Mouse (Mus musculus): ENCODE results near the gene Thnsl2. TPM values are rescaled to one million over a fixed set of nuclear protein-coding genes. Genes with fewer than 3 reads are reported as not detected.

Thnsl2 gene
- polyA plus RNA-seq, 2 experiments: 5.6 to 8.6 TPM

DNA sequence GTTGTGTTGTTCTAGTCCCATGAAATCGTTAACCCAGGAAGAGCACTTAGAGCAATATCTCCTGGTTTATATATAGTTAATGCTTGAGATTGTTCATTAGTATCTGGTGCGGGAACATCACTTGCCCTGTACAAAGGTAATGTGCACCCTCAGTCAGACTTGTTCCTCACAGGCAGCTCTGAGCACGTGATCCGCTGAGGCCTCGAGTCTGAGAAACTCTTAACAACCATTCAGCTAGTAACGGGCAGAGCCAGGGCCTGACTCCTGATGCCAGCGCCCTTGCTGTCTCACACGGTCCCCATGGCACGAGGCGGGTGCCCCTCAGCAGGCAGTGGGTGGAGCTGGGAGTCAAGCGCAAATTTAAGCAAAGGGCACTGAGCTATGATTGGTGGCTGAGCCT, 10.7 kb downstream of the Thnsl2 start:
- Histone ChIP-seq H3K4me3 (replicated peaks; ENCODE audit: low read length) (no peak overlapping the region), H3K9me3 (ENCODE audit: control insufficient read depth, low read length) (no peaks in the 10 kb centered on the region), H3K9ac (ENCODE audit: low read depth, low read length, severe bottlenecking) (no peak overlapping the region), H3K4me1 (ENCODE audit: control insufficient read depth, insufficient read depth, low read length) (no peaks in the 10 kb centered on the region), H3K36me3 (ENCODE audit: control insufficient read depth, insufficient read depth, low read length) (no peaks in the 10 kb centered on the region), H3K27me3 (ENCODE audit: control insufficient read depth, insufficient read depth, low read length) (no peaks in the 10 kb centered on the region), H3K27ac (replicated peaks; ENCODE audit: low read depth, low read length) (no peak overlapping the region), H3K4me2 (replicated peaks; ENCODE audit: low read depth, low read length, severe bottlenecking) (no peak overlapping the region)
- no peak for TF ChIP-seq POLR2A (IDR thresholded peaks at IDR 0.05; ENCODE audit: borderline replicate concordance, extremely low read depth, insufficient read depth, insufficient read length)
- WGBS: 78% methylated on average over 11 of the region's 11 CpGs
- no peak for DNase-seq (ENCODE audit: low spot score)
- no peak for ATAC-seq (ENCODE audit: low FRiP score, low read depth)

DNA sequence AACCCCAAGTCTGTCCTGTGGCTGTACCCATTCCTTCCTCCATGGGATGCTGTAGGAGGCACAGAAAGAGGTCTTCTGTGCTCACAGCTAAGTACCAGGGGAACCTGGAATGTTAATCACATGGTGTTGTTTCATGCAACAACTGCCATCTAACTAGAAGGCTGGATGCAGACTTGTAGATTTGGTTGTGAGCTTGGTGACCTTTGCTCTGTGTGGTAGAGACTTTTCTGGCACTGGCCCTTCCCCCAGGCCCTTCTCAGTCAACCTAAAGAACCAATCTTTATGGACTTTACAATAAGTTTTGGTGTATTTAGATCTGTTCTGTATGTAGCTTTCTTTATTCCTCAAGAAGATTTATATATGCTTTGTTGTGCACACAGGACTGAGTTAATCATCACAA, 13.2 kb downstream of the Thnsl2 start:
- H3K9ac ChIP-seq (ENCODE audit: low read depth, low read length, severe bottlenecking): no peak overlapping the region
- no peak for TF ChIP-seq POLR2A (IDR thresholded peaks at IDR 0.05; ENCODE audit: borderline replicate concordance, extremely low read depth, insufficient read depth, insufficient read length)
- no peaks in the 10 kb centered on the region for H3K9me3 ChIP-seq (ENCODE audit: control insufficient read depth, low read length)
- ATAC-seq (ENCODE audit: low FRiP score, low read depth) (no peak), DNase-seq (ENCODE audit: low spot score) (no peak)
- H3K4me1 ChIP-seq (ENCODE audit: control insufficient read depth, insufficient read depth, low read length): no peaks in the 10 kb centered on the region
- no peaks in the 10 kb centered on the region; the same call in 1 of the 2 replicates for H3K27me3 ChIP-seq (ENCODE audit: control insufficient read depth, insufficient read depth, low read length)
- H3K27ac ChIP-seq (replicated peaks; ENCODE audit: low read depth, low read length): no peak overlapping the region
- no peaks in the 10 kb centered on the region for H3K36me3 ChIP-seq (ENCODE audit: control insufficient read depth, insufficient read depth, low read length)
- no peak overlapping the region for H3K4me2 ChIP-seq (replicated peaks; ENCODE audit: low read depth, low read length, severe bottlenecking)
- no peak overlapping the region for H3K4me3 ChIP-seq (replicated peaks; ENCODE audit: low read length)

DNA sequence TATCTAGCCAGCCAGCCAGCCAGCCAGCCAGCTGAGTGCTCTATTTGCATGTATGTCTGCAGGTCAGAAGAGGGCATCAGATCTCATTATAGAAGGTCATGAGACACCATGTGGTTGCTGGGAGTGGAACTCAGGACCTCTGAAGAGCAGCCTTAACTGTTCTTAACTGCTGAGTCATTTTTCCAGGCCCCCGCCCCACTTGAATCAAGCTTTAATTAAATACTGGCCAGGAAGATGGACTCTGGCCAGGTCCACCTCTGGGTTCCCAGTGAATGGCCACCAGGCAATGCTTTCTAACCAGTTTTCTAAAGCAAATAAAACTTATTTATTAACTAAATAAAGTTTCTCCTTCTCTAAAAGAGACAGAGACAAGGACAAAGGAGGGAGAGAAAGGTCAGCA, 14.0 kb downstream of the Thnsl2 start:
- H3K4me3 ChIP-seq (replicated peaks; ENCODE audit: low read length): no peak overlapping the region
- H3K4me1 ChIP-seq (ENCODE audit: control insufficient read depth, insufficient read depth, low read length): no peaks in the 10 kb centered on the region
- ATAC-seq (ENCODE audit: low FRiP score, low read depth) (no peak), DNase-seq (ENCODE audit: low spot score) (no peak)
- no peak overlapping the region for H3K27ac ChIP-seq (replicated peaks; ENCODE audit: low read depth, low read length)
- 84% methylated on average over 1 of the region's 1 CpGs for WGBS
- no peak overlapping the region for H3K4me2 ChIP-seq (replicated peaks; ENCODE audit: low read depth, low read length, severe bottlenecking)
- no peaks in the 10 kb centered on the region for H3K9me3 ChIP-seq (ENCODE audit: control insufficient read depth, low read length)
- no peak for TF ChIP-seq POLR2A (IDR thresholded peaks at IDR 0.05; ENCODE audit: borderline replicate concordance, extremely low read depth, insufficient read depth, insufficient read length)
- H3K27me3 ChIP-seq (ENCODE audit: control insufficient read depth, insufficient read depth, low read length): no peaks in the 10 kb centered on the region; the same call in 1 of the 2 replicates
- H3K9ac ChIP-seq (ENCODE audit: low read depth, low read length, severe bottlenecking): no peak overlapping the region
- no peaks in the 10 kb centered on the region for H3K36me3 ChIP-seq (ENCODE audit: control insufficient read depth, insufficient read depth, low read length)

DNA sequence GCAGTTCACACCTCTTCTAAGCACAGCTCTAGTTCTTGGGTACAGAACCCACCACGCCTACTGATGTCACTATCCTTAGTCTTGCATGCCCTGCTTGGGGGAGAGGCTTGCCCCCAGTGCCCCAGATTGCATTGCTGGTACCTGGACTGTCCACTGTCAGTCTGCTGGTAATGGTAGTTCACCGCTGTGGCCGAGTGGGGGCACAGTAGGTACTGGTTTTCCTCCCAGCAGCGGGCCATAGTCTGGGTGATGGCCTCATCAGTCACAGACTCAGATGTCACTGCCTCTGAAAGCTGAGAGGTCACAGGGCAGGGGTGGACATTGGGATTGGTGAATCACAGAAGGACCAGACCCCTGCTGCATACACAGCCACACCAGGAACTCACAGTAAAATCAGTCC, 15.2 kb downstream of the Thnsl2 start:
- no peak overlapping the region for H3K4me3 ChIP-seq (replicated peaks; ENCODE audit: low read length)
- H3K4me2 ChIP-seq (replicated peaks; ENCODE audit: low read depth, low read length, severe bottlenecking): no peak overlapping the region
- no peak overlapping the region for H3K27ac ChIP-seq (replicated peaks; ENCODE audit: low read depth, low read length)
- no peak for TF ChIP-seq POLR2A (IDR thresholded peaks at IDR 0.05; ENCODE audit: borderline replicate concordance, extremely low read depth, insufficient read depth, insufficient read length)
- ATAC-seq (ENCODE audit: low FRiP score, low read depth) (no peak), DNase-seq (ENCODE audit: low spot score) (no peak)
- H3K9ac ChIP-seq (ENCODE audit: low read depth, low read length, severe bottlenecking): no peak overlapping the region
- WGBS: 45% methylated on average over 4 of the region's 4 CpGs
- no peaks in the 10 kb centered on the region for H3K9me3 ChIP-seq (ENCODE audit: control insufficient read depth, low read length)
- no peaks in the 10 kb centered on the region; the same call in 1 of the 2 replicates for H3K27me3 ChIP-seq (ENCODE audit: control insufficient read depth, insufficient read depth, low read length)
- no peaks in the 10 kb centered on the region for H3K4me1 ChIP-seq (ENCODE audit: control insufficient read depth, insufficient read depth, low read length)
- no peaks in the 10 kb centered on the region for H3K36me3 ChIP-seq (ENCODE audit: control insufficient read depth, insufficient read depth, low read length)

DNA sequence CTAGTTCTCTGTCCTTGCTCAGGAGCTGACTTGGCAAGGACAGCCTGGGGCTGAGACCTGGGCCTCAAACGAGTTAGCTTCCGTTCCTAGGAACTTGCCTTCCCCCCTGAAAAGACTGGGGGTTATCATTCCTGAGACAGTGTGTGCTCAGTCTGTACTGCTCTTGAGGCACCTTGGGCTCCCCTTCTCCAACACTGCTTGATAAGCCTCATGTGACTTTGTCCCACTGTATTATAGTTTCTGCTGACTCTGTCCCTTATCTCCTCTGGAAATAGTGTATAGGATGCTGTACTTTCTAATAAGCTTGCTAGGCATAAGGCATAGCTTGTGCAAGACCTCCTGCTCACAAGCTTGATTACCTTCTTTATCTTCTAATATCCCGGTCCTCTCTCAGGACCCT, 17.9 kb downstream of the Thnsl2 start:
- H3K36me3 ChIP-seq (ENCODE audit: control insufficient read depth, insufficient read depth, low read length): no peaks in the 10 kb centered on the region
- H3K9me3 ChIP-seq (ENCODE audit: control insufficient read depth, low read length): no peaks in the 10 kb centered on the region
- no peak overlapping the region for H3K4me2 ChIP-seq (replicated peaks; ENCODE audit: low read depth, low read length, severe bottlenecking)
- H3K27me3 ChIP-seq (ENCODE audit: control insufficient read depth, insufficient read depth, low read length): no peaks in the 10 kb centered on the region; the same call in 1 of the 2 replicates
- WGBS: 73% methylated on average over 3 of the region's 3 CpGs
- no peak for TF ChIP-seq POLR2A (IDR thresholded peaks at IDR 0.05; ENCODE audit: borderline replicate concordance, extremely low read depth, insufficient read depth, insufficient read length)
- no peak overlapping the region for H3K9ac ChIP-seq (ENCODE audit: low read depth, low read length, severe bottlenecking)
- H3K27ac ChIP-seq (replicated peaks; ENCODE audit: low read depth, low read length): no peak overlapping the region
- no peaks in the 10 kb centered on the region for H3K4me1 ChIP-seq (ENCODE audit: control insufficient read depth, insufficient read depth, low read length)
- DNase-seq (ENCODE audit: low spot score): no peak
- no peak overlapping the region for H3K4me3 ChIP-seq (replicated peaks; ENCODE audit: low read length)
- ATAC-seq (ENCODE audit: low FRiP score, low read depth): no peak
